Mouse (Mus musculus): Measurements from ENCODE around the gene Dennd1c. TPM values are rescaled to one million over a fixed set of nuclear protein-coding genes. Genes with fewer than 3 reads are reported as not detected.

Gene Dennd1c
- total and polyA plus RNA-seq, 3 experiments = 3.8 to 20.7 TPM; not detected in 1

DNA sequence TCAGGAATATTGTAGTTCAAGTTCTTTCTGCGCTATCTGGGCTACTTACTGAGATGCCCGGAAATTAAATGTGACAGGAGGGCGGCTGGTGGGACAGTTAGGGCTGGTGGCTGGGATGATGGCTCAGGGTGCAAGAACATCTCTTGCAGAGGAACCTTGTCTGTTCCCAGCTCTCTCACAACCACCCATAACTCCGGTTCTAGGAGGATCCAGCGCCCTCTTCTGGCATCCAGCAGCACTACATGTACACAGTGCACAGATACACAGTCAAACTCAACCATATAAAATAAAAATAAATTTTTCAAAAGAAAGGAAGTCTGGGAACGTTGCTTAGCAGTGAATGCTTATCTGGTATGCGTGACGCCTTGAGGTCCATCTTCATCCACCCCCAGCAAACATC, 39.3 kb downstream of the Dennd1c start (continued):
- TF ChIP-seq BHLHE40 (IDR thresholded peaks at IDR 0.05; ENCODE audit: borderline replicate concordance, low read depth, low read length) (0 out of 2 replicates have a peak, but pooled peaks have one; percentile 25), SIN3A (IDR thresholded peaks at IDR 0.05; ENCODE audit: low read length) (peak; percentile 37; the same call in 1 of the 2 replicates), CTCF (IDR thresholded peaks at IDR 0.05 in 2 of 3, conservative IDR thresholded peaks at IDR 0.05 in 1 of 3; ENCODE audit: control insufficient read depth in 1 of 3, insufficient read depth in 1 of 3, low read depth in 2 of 3, low read length in 3 of 3, poor library complexity in 1 of 3, severe bottlenecking in 1 of 3) (peak; percentile 64 to 74 (median 69)), MAX (IDR thresholded peaks at IDR 0.05; ENCODE audit: low read length) (no peak), ELF1 (IDR thresholded peaks at IDR 0.05; ENCODE audit: low read depth, low read length) (no peak), CHD2 (IDR thresholded peaks at IDR 0.05; ENCODE audit: low read length) (no peak), UBTF (IDR thresholded peaks at IDR 0.05; ENCODE audit: borderline replicate concordance, insufficient read depth, low read depth, low read length) (no peak), MAFK (IDR thresholded peaks at IDR 0.05; ENCODE audit: borderline replicate concordance, low read depth, low read length) (no peak), HCFC1 (IDR thresholded peaks at IDR 0.05; ENCODE audit: low read depth, low read length) (0 out of 2 replicates have a peak, but pooled peaks have one; percentile 35), SMC3 (IDR thresholded peaks at IDR 0.05; ENCODE audit: low read depth, low read length) (peak; percentile 64)

DNA sequence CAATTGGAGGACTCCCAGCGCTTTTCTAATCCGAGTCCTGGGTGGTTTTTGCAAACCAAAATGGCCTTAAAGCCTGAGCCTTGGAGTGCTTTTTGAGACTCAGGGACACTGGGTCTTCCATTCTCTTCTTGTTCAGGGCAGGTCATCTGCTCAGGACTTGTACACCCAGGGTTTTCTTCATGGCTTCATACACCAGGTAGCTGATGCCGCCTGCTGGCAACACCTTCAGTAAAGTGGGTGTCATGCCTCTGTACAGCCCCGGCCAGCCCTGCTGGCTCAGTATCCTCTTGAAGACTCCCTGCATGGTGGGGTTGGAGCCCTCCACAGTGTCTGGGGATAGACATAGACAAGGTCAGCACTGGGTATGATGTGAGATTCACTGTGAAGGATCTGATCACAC, 45.5 kb downstream of the Dennd1c start:
- Histone ChIP-seq H3K4me1 (ENCODE audit: control insufficient read depth in 1 of 2, insufficient read depth in 2 of 2, low read length in 2 of 2) (peaks cover 0 to 18% of the 10 kb centered on the region in 2 experiments; a peak in 2 of 4 replicates), H3K27me3 (ENCODE audit: control insufficient read depth in 1 of 2, insufficient read depth in 2 of 2, low read length in 2 of 2) (no peaks in the 10 kb centered on the region), H3K27ac (ENCODE audit: control insufficient read depth, low read depth, low read length) (no peak overlapping the region), H3K9me3 (replicated peaks; ENCODE audit: insufficient read depth, low read length) (no peaks in the 10 kb centered on the region), H3K36me3 (ENCODE audit: control insufficient read depth in 1 of 2, insufficient read depth in 2 of 2, low read length in 2 of 2) (peaks cover 2 to 10% of the 10 kb centered on the region in 2 experiments; a peak in 3 of 4 replicates), H3K9ac (ENCODE audit: control insufficient read depth, low read depth, low read length, poor library complexity, severe bottlenecking) (peak overlapping the region; percentile 83), H3K79me2 (ENCODE audit: control insufficient read depth, insufficient read depth, low read length, poor library complexity) (peaks cover 33% of the 10 kb centered on the region), H3K4me3 (ENCODE audit: control insufficient read depth in 1 of 2, insufficient read depth in 1 of 2, low read depth in 2 of 2, low read length in 2 of 2) (no peak overlapping the region; a peak in 1 of 4 replicates)
- TF ChIP-seq HCFC1 (IDR thresholded peaks at IDR 0.05; ENCODE audit: low read depth, low read length) (no peak), ETS1 (IDR thresholded peaks at IDR 0.05; ENCODE audit: low read depth, low read length) (no peak), USF2 (IDR thresholded peaks at IDR 0.05; ENCODE audit: borderline replicate concordance in 1 of 2, insufficient read depth in 1 of 2, low read depth in 1 of 2, low read length in 2 of 2) (no peak), JUND (IDR thresholded peaks at IDR 0.05; ENCODE audit: low read depth, low read length) (no peak), TBP (IDR thresholded peaks at IDR 0.05; ENCODE audit: low read depth, low read length) (no peak), MYC (IDR thresholded peaks at IDR 0.05; ENCODE audit: low read depth, low read length) (no peak), ZMIZ1 (IDR thresholded peaks at IDR 0.05; ENCODE audit: low read depth, low read length) (no peak), POLR2AphosphoS5 (IDR thresholded peaks at IDR 0.05; ENCODE audit: borderline replicate concordance, low read depth, low read length) (no peak), RCOR1 (IDR thresholded peaks at IDR 0.05; ENCODE audit: low read depth, low read length) (no peak), ZKSCAN1 (IDR thresholded peaks at IDR 0.05; ENCODE audit: low read depth, low read length) (no peak), SMC3 (IDR thresholded peaks at IDR 0.05; ENCODE audit: low read depth, low read length) (no peak), MEF2A (IDR thresholded peaks at IDR 0.05; ENCODE audit: extremely low read depth, insufficient replicate concordance, low read depth, low read length, poor library complexity, severe bottlenecking) (no peak), ZC3H11A (IDR thresholded peaks at IDR 0.05; ENCODE audit: low read depth, low read length) (no peak), POLR2AphosphoS2 (IDR thresholded peaks at IDR 0.05; ENCODE audit: low read length) (no peak), CTCF (IDR thresholded peaks at IDR 0.05 in 2 of 3, conservative IDR thresholded peaks at IDR 0.05 in 1 of 3; ENCODE audit: control insufficient read depth in 1 of 3, insufficient read depth in 1 of 3, low read depth in 2 of 3, low read length in 3 of 3, poor library complexity in 1 of 3, severe bottlenecking in 1 of 3) (no peak)
- no peak for DNase-seq (ENCODE audit: low read depth, low spot score)

All from MEL (cell line).